Mouse (Mus musculus) liver, embryonic 12.5 days (tissue): Measurements from ENCODE around the gene Arhgap23. TPM values are rescaled to one million over a fixed set of nuclear protein-coding genes. Genes with fewer than 3 reads are reported as not detected.

Experiments used
- ATAC-seq: fragments of 200-750 bp; cut with Nextera tagmentation; 2 replicates; pipeline ENCODE4 v1.8.0; 2017; ENCODE audit warnings: moderate number of reproducible peaks, mild to moderate bottlenecking, moderate library complexity
- H3K27ac ChIP-seq: fragments of 300-500 bp; sonication (generic); 2 replicates; pipeline ENCODE4 v1.5.1; 2016; ENCODE audit warnings: mild to moderate bottlenecking
- H3K27me3 ChIP-seq: fragments of 300-500 bp; sonication (generic); replicated peaks from 2 replicates; pipeline ENCODE4 v1.6.1; 2016; ENCODE audit warnings: mild to moderate bottlenecking, moderate library complexity
- H3K36me3 ChIP-seq: fragments of 300-500 bp; sonication (generic); 2 replicates; pipeline ENCODE4 v1.6.1; 2016; ENCODE audit warnings: mild to moderate bottlenecking, moderate library complexity
- H3K4me1 ChIP-seq: fragments of 300-500 bp; sonication (generic); 2 replicates; pipeline ENCODE4 v1.6.1; 2016
- H3K4me2 ChIP-seq: fragments of 300-500 bp; sonication (generic); 2 replicates; pipeline ENCODE4 v1.6.1; 2016; ENCODE audit warnings: mild to moderate bottlenecking, moderate library complexity
- H3K4me3 ChIP-seq: fragments of 300-500 bp; sonication (generic); 2 replicates; pipeline ENCODE4 v1.5.1; 2016; ENCODE audit warnings: mild to moderate bottlenecking, moderate library complexity
- H3K9ac ChIP-seq: fragments of 300-500 bp; sonication (generic); 2 replicates; pipeline ENCODE4 v1.6.1; 2016; ENCODE audit warnings: mild to moderate bottlenecking, moderate library complexity
- H3K9me3 ChIP-seq: fragments of 300-500 bp; sonication (generic); replicated peaks from 2 replicates; pipeline ENCODE4 v1.6.1; 2016; ENCODE audit warnings: mild to moderate bottlenecking, moderate library complexity
- WGBS: fragments of 180-500 bp; shearing (Covaris S2); methylation state at CpG from one replicate; pipeline ENCODE4 v1.1.7; 2016; ENCODE audit not compliant: insufficient replicate concordance; 5-methylcytosine and 5-hydroxymethylcytosine counted together
- polyA plus RNA-seq: library from polyadenylated mRNA; unstranded; fragments of >200 nt; fragmentation: Nextera tagmentation; extraction: Ambion mirVana; gene quantifications from 2 replicates; pipeline ENCODE4 v1.2.1, GENCODE M21; 2016

Arhgap23 gene
- polyA plus RNA-seq, result 17.3 and 19.7 TPM in 2 replicates

- H3K9me3 ChIP-seq, result no peaks in the 10 kb centered on the region
- H3K4me2 ChIP-seq, result peak within 1 kb of the TSS; percentile 97
- WGBS, result under 1% methylated on average over 29 of the region's 29 CpGs
- H3K9ac ChIP-seq, result peak within 1 kb of the TSS; percentile 87
- no peaks in the 10 kb centered on the region for H3K36me3 ChIP-seq
- H3K27ac ChIP-seq, result peak within 1 kb of the TSS; percentile 82
- no peaks in the 10 kb centered on the region for H3K27me3 ChIP-seq
- peak; percentile 86 for ATAC-seq
- H3K4me3 ChIP-seq, result peak within 1 kb of the TSS; percentile 79
- peaks cover 54% of the 10 kb centered on the region for H3K4me1 ChIP-seq
These were observed at the start of gene Arhgap23 for GRCm38 (mm10) chr11:97415330-97415711. Gene Arhgap23 (plus strand): TSS chr11:97415533.

GRCm38 (mm10) chr11:97365556-97365955 lies 49.8 kb upstream of the Arhgap23 start:
- ATAC-seq, result no peak
- no peak overlapping the region for H3K4me3 ChIP-seq
- H3K9ac ChIP-seq, result no peak overlapping the region
- 0 out of 2 replicates have a peak, but pooled peaks cover 2% of the 10 kb centered on the region for H3K36me3 ChIP-seq
- H3K4me2 ChIP-seq, result peak overlapping the region; percentile 98; the same call in 1 of the 2 replicates
- 78% methylated on average over 1 of the region's 1 CpGs for WGBS
- H3K27ac ChIP-seq, result 0 out of 2 replicates have a peak overlapping the region, but pooled peaks have one; percentile 2
- H3K27me3 ChIP-seq, result no peaks in the 10 kb centered on the region
- peaks cover 42% of the 10 kb centered on the region for H3K4me1 ChIP-seq
- H3K9me3 ChIP-seq, result no peaks in the 10 kb centered on the region

GRCm38 (mm10) chr11:97368501-97368900 lies 46.8 kb upstream of the Arhgap23 start:
- no peak overlapping the region for H3K4me2 ChIP-seq
- no peak overlapping the region for H3K9ac ChIP-seq
- H3K9me3 ChIP-seq, result no peaks in the 10 kb centered on the region
- H3K4me1 ChIP-seq, result peaks cover 30% of the 10 kb centered on the region
- 78% methylated on average over 5 of the region's 5 CpGs for WGBS
- H3K4me3 ChIP-seq, result no peak overlapping the region
- no peaks in the 10 kb centered on the region for H3K27me3 ChIP-seq
- no peak for ATAC-seq
- H3K27ac ChIP-seq, result no peak overlapping the region
- H3K36me3 ChIP-seq, result 0 out of 2 replicates have a peak, but pooled peaks cover 5% of the 10 kb centered on the region

- no peak overlapping the region for H3K4me2 ChIP-seq
- WGBS, result 77% methylated on average over 7 of the region's 7 CpGs
- ATAC-seq, result no peak
- no peak overlapping the region for H3K4me3 ChIP-seq
- H3K9ac ChIP-seq, result no peak overlapping the region
- H3K36me3 ChIP-seq, result peaks cover 20% of the 10 kb centered on the region
- H3K4me1 ChIP-seq, result peaks cover 10% of the 10 kb centered on the region
- H3K27me3 ChIP-seq, result no peaks in the 10 kb centered on the region
- no peaks in the 10 kb centered on the region for H3K9me3 ChIP-seq
- no peak overlapping the region for H3K27ac ChIP-seq
These were observed 44.8 kb upstream of the Arhgap23 start for GRCm38 (mm10) chr11:97370329-97371091.

- H3K4me2 ChIP-seq, result no peak overlapping the region
- H3K4me1 ChIP-seq, result peaks cover 6% of the 10 kb centered on the region
- H3K9ac ChIP-seq, result no peak overlapping the region
- H3K27ac ChIP-seq, result no peak overlapping the region
- H3K4me3 ChIP-seq, result no peak overlapping the region
- WGBS, result 87% methylated on average over 6 of the region's 6 CpGs
- no peak for ATAC-seq
- peaks cover 36% of the 10 kb centered on the region for H3K36me3 ChIP-seq
- no peaks in the 10 kb centered on the region for H3K9me3 ChIP-seq
- H3K27me3 ChIP-seq, result no peaks in the 10 kb centered on the region
These were observed 43.0 kb upstream of the Arhgap23 start for GRCm38 (mm10) chr11:97372159-97372864.

- WGBS, result 86% methylated on average over 2 of the region's 2 CpGs
- no peak overlapping the region for H3K9ac ChIP-seq
- H3K4me2 ChIP-seq, result no peak overlapping the region
- H3K27ac ChIP-seq, result no peak overlapping the region
- no peak overlapping the region for H3K4me3 ChIP-seq
- no peaks in the 10 kb centered on the region for H3K9me3 ChIP-seq
- peaks cover 44% of the 10 kb centered on the region for H3K36me3 ChIP-seq
- H3K4me1 ChIP-seq, result no peaks in the 10 kb centered on the region
- no peak for ATAC-seq
- H3K27me3 ChIP-seq, result no peaks in the 10 kb centered on the region
These were observed 41.9 kb upstream of the Arhgap23 start for GRCm38 (mm10) chr11:97373402-97373801.

GRCm38 (mm10) chr11:97380036-97380435 lies 35.3 kb upstream of the Arhgap23 start:
- peaks cover 81% of the 10 kb centered on the region for H3K36me3 ChIP-seq
- no peak for ATAC-seq
- 72% methylated on average over 3 of the region's 3 CpGs for WGBS

GRCm38 (mm10) chr11:97383017-97383416 lies 32.3 kb upstream of the Arhgap23 start:
- no peaks in the 10 kb centered on the region for H3K27me3 ChIP-seq
- no peaks in the 10 kb centered on the region for H3K9me3 ChIP-seq
- no peak overlapping the region for H3K4me2 ChIP-seq
- H3K9ac ChIP-seq, result no peak overlapping the region
- H3K36me3 ChIP-seq, result peaks cover 78% of the 10 kb centered on the region
- H3K4me3 ChIP-seq, result no peak overlapping the region
- no peak for ATAC-seq
- WGBS, result 91% methylated on average over 2 of the region's 2 CpGs
- no peaks in the 10 kb centered on the region; the same call in 1 of the 2 replicates for H3K4me1 ChIP-seq
- H3K27ac ChIP-seq, result no peak overlapping the region

More at GRCm38 (mm10) chr11:97380036-97380435, 35.3 kb upstream of the Arhgap23 start:
- H3K4me2 ChIP-seq, result no peak overlapping the region
- no peak overlapping the region for H3K9ac ChIP-seq
- H3K4me3 ChIP-seq, result no peak overlapping the region
- no peaks in the 10 kb centered on the region for H3K9me3 ChIP-seq
- H3K4me1 ChIP-seq, result no peaks in the 10 kb centered on the region; the same call in 1 of the 2 replicates
- H3K27me3 ChIP-seq, result no peaks in the 10 kb centered on the region
- H3K27ac ChIP-seq, result no peak overlapping the region

GRCm38 (mm10) chr11:97383764-97384163 lies 31.6 kb upstream of the Arhgap23 start:
- WGBS, result 59% methylated on average over 2 of the region's 2 CpGs

GRCm38 (mm10) chr11:97387811-97388210 lies 27.5 kb upstream of the Arhgap23 start:
- no peak overlapping the region for H3K27ac ChIP-seq
- no peaks in the 10 kb centered on the region for H3K27me3 ChIP-seq
- H3K4me3 ChIP-seq, result no peak overlapping the region
- no peaks in the 10 kb centered on the region for H3K4me1 ChIP-seq
- 93% methylated on average over 2 of the region's 2 CpGs for WGBS
- no peaks in the 10 kb centered on the region for H3K9me3 ChIP-seq
- ATAC-seq, result no peak
- no peak overlapping the region for H3K9ac ChIP-seq
- H3K36me3 ChIP-seq, result peaks cover 84% of the 10 kb centered on the region
- H3K4me2 ChIP-seq, result no peak overlapping the region

More at GRCm38 (mm10) chr11:97383764-97384163, 31.6 kb upstream of the Arhgap23 start:
- H3K4me2 ChIP-seq, result no peak overlapping the region
- no peaks in the 10 kb centered on the region; the same call in 1 of the 2 replicates for H3K4me1 ChIP-seq
- H3K27ac ChIP-seq, result no peak overlapping the region
- H3K36me3 ChIP-seq, result peaks cover 76% of the 10 kb centered on the region
- H3K9me3 ChIP-seq, result no peaks in the 10 kb centered on the region
- no peak for ATAC-seq
- H3K4me3 ChIP-seq, result no peak overlapping the region
- H3K27me3 ChIP-seq, result no peaks in the 10 kb centered on the region
- H3K9ac ChIP-seq, result no peak overlapping the region

GRCm38 (mm10) chr11:97389127-97389526 lies 26.2 kb upstream of the Arhgap23 start:
- Histone ChIP-seq H3K4me3 (no peak overlapping the region), H3K4me2 (no peak overlapping the region), H3K4me1 (peaks cover 11% of the 10 kb centered on the region; the same call in 1 of the 2 replicates), H3K36me3 (peaks cover 84% of the 10 kb centered on the region), H3K9ac (no peak overlapping the region), H3K27me3 (no peaks in the 10 kb centered on the region), H3K27ac (no peak overlapping the region), H3K9me3 (no peaks in the 10 kb centered on the region)
- ATAC-seq, result no peak
- 85% methylated on average over 8 of the region's 8 CpGs for WGBS

- Histone ChIP-seq H3K36me3 (peaks cover 72% of the 10 kb centered on the region), H3K4me3 (no peak overlapping the region), H3K27ac (no peak overlapping the region), H3K4me2 (no peak overlapping the region), H3K9me3 (no peaks in the 10 kb centered on the region), H3K4me1 (peaks cover 23% of the 10 kb centered on the region), H3K9ac (no peak overlapping the region), H3K27me3 (no peaks in the 10 kb centered on the region)
- no peak for ATAC-seq
- 52% methylated on average over 11 of the region's 11 CpGs for whole genome bisulfite sequencing
These were observed 21.7 kb upstream of the Arhgap23 start for GRCm38 (mm10) chr11:97393658-97394057.
